Mouse (Mus musculus) hematopoietic stem cell, adult 5-6 weeks (primary cell): Measurements from ENCODE around the gene Shisa6. TPM values are rescaled to one million over a fixed set of nuclear protein-coding genes. Genes with fewer than 3 reads are reported as not detected.

Experiments used
- ATAC-seq, 2 experiments: fragments of 125-278 bp in 1 of 2; replicated peaks in 1 of 2; 2 replicates each; pipeline ENCODE4 v1.8.0; 2016 to 2017; ENCODE audit warnings: inconsistent platforms in 2 of 2, mild to moderate bottlenecking in 2 of 2, moderate number of reproducible peaks in 2 of 2, low read depth in 1 of 2, moderate TSS enrichment in 1 of 2; ENCODE audit not compliant: low FRiP score in 2 of 2, poor library complexity in 2 of 2, severe bottlenecking in 2 of 2, insufficient read depth in 1 of 2, low TSS enrichment in 1 of 2
- total RNA-seq: library from RNA; stranded (forward); fragments of 172-1452, 232-1000 nt; gene quantifications from 2 replicates; pipeline ENCODE4 v1.2.3, GENCODE M21; 2017

Shisa6 gene
- total RNA-seq, 1 experiment from 2014 or later, result not detected

GRCm38 (mm10) chr11:66274707-66275081 is 251.1 kb downstream of the Shisa6 start:
- ATAC-seq, result no peak

GRCm38 (mm10) chr11:66273904-66274706 is 251.7 kb downstream of the Shisa6 start:
- ATAC-seq, result no peak

GRCm38 (mm10) chr11:66267029-66267428 is 258.7 kb downstream of the Shisa6 start:
- no peak for ATAC-seq

- ATAC-seq, result no peak
Measured at GRCm38 (mm10) chr11:66265336-66265990, 260.3 kb downstream of the Shisa6 start.

- ATAC-seq, result no peak
Measured at GRCm38 (mm10) chr11:66260205-66260604, 265.6 kb downstream of the Shisa6 start.

- no peak for ATAC-seq
Measured at GRCm38 (mm10) chr11:66258851-66259250, 266.9 kb downstream of the Shisa6 start.

- no peak for ATAC-seq
Measured at GRCm38 (mm10) chr11:66247115-66247514, 278.6 kb downstream of the Shisa6 start.

GRCm38 (mm10) chr11:66236557-66236956 is 289.2 kb downstream of the Shisa6 start:
- ATAC-seq, result no peak

- no peak for ATAC-seq
Measured at GRCm38 (mm10) chr11:66232891-66233290, 292.9 kb downstream of the Shisa6 start.

- no peak for ATAC-seq
Measured at GRCm38 (mm10) chr11:66222133-66222532, 303.6 kb downstream of the Shisa6 start.

- ATAC-seq, result no peak
Measured at GRCm38 (mm10) chr11:66218469-66218868, 307.3 kb downstream of the Shisa6 start.

- no peak for ATAC-seq
Measured at GRCm38 (mm10) chr11:66188627-66189287, 337.0 kb downstream of the Shisa6 start.

GRCm38 (mm10) chr11:66188146-66188545 is 337.6 kb downstream of the Shisa6 start:
- ATAC-seq, result no peak

GRCm38 (mm10) chr11:66177781-66178180 is 348.0 kb downstream of the Shisa6 start:
- ATAC-seq, result no peak

GRCm38 (mm10) chr11:66167801-66168651 is 357.7 kb downstream of the Shisa6 start, which contains the start of gene Dnah9:
Gene Dnah9 (minus strand): TSS chr11:66168551.
- peak in 1 of 2 experiments; percentile 45; a peak in 2 of 4 replicates for ATAC-seq

GRCm38 (mm10) chr11:66164022-66164421 is 361.7 kb downstream of the Shisa6 start:
- ATAC-seq, result no peak
